Mouse (Mus musculus) CH12.LX (cell line): ENCODE measurements around the gene Exoc2. TPM values are rescaled to one million over a fixed set of nuclear protein-coding genes. Genes with fewer than 3 reads are reported as not detected.

ENCODE experiments used
- DNase-seq: peaks from one replicate; pipeline ENCODE4 v3.0.0-alpha.2; 2013; ENCODE audit errors: extremely low read depth
- H3K27ac ChIP-seq: 2 replicates; pipeline ENCODE4 v1.5.1; 2012; ENCODE audit warnings: low read depth, mild to moderate bottlenecking, control low read depth, moderate library complexity; ENCODE audit not compliant: insufficient read depth
- H3K27me3 ChIP-seq: replicated peaks from 2 replicates; pipeline ENCODE3; 2012; ENCODE audit warnings: inconsistent platforms
- H3K36me3 ChIP-seq, 2 experiments: replicated peaks in 1 of 2; 2 replicates each; pipeline versions ENCODE3 to v1.6.1; 2012; ENCODE audit warnings: inconsistent platforms in 1 of 2, low read length in 1 of 2, mild to moderate bottlenecking in 1 of 2, mixed read lengths in 1 of 2, moderate library complexity in 1 of 2; ENCODE audit not compliant: control insufficient read depth in 1 of 2, insufficient read depth in 1 of 2
- H3K4me1 ChIP-seq, 2 experiments: 2 replicates each; pipeline ENCODE4 v1.6.1; 2012; ENCODE audit warnings: inconsistent platforms in 1 of 2, moderate library complexity in 1 of 2; ENCODE audit not compliant: insufficient read depth in 2 of 2, control insufficient read depth in 1 of 2
- H3K4me2 ChIP-seq: 2 replicates; pipeline ENCODE4 v1.6.1; 2012; ENCODE audit warnings: low read depth, mild to moderate bottlenecking, control low read depth; ENCODE audit not compliant: poor library complexity, insufficient read depth, severe bottlenecking
- H3K4me3 ChIP-seq, 3 experiments: fragments of 150-350 bp in 1 of 3; sonication (generic) in 1 of 3; replicated peaks in 1 of 3; 2 replicates each; pipeline versions ENCODE3 to v1.5.1; 2011 to 2012; ENCODE audit warnings: low read depth in 2 of 3, low read length in 2 of 3, mild to moderate bottlenecking in 2 of 3, moderate library complexity in 2 of 3, control low read depth in 1 of 3, improper control_type of control experiment in 1 of 3, inconsistent platforms in 1 of 3, mixed read lengths in 1 of 3; ENCODE audit not compliant: poor library complexity in 1 of 3
- H3K79me2 ChIP-seq: replicated peaks from 2 replicates; pipeline ENCODE4 v1.6.1; 2012; ENCODE audit warnings: mild to moderate bottlenecking, moderate library complexity; ENCODE audit not compliant: control insufficient read depth, poor library complexity, insufficient read depth, severe bottlenecking; ENCODE audit errors: extremely low read depth
- H3K9ac ChIP-seq: 2 replicates; pipeline ENCODE4 v1.6.1; 2012; ENCODE audit warnings: low read depth, mild to moderate bottlenecking, control low read depth, moderate library complexity; ENCODE audit not compliant: insufficient read depth
- H3K9me3 ChIP-seq: replicated peaks from 2 replicates; pipeline ENCODE3; 2012; ENCODE audit warnings: low read length, inconsistent platforms, mixed read lengths
- BHLHE40 ChIP-seq: IDR thresholded peaks from 2 replicates; pipeline ENCODE4 v1.6.1; 2011; ENCODE audit warnings: mild to moderate bottlenecking, low read depth, low read length, improper control_type of control experiment
- CTCF ChIP-seq, 2 experiments: IDR thresholded peaks in 1 of 2; conservative IDR thresholded peaks in 1 of 2; 2 replicates each; pipeline ENCODE4 v1.5.1; 2011 to 2012; ENCODE audit warnings: low read depth in 2 of 2, low read length in 2 of 2, improper control_type of control experiment in 1 of 2, inconsistent platforms in 1 of 2, mild to moderate bottlenecking in 1 of 2, moderate library complexity in 1 of 2
- E2F4 ChIP-seq: IDR thresholded peaks from 2 replicates; pipeline ENCODE4 v1.6.1; 2011; ENCODE audit warnings: low read depth, low read length, improper control_type of control experiment; ENCODE audit not compliant: insufficient replicate concordance
- EP300 ChIP-seq: IDR thresholded peaks from 2 replicates; pipeline ENCODE4 v1.6.1; 2011; ENCODE audit warnings: low read length, improper control_type of control experiment
- ETS1 ChIP-seq: conservative IDR thresholded peaks from 2 replicates; pipeline ENCODE4 v1.6.1; 2012; ENCODE audit warnings: low read depth, mild to moderate bottlenecking, inconsistent platforms, low read length, improper control_type of control experiment, moderate library complexity
- HCFC1 ChIP-seq: IDR thresholded peaks from 2 replicates; pipeline ENCODE4 v1.6.1; 2012; ENCODE audit warnings: low read depth, mild to moderate bottlenecking, inconsistent platforms, low read length, improper control_type of control experiment
- JUN ChIP-seq: IDR thresholded peaks from 2 replicates; pipeline ENCODE4 v1.6.1; 2011; ENCODE audit warnings: low read depth, mild to moderate bottlenecking, low read length, improper control_type of control experiment, moderate library complexity; ENCODE audit not compliant: insufficient read depth
- KAT2A ChIP-seq: IDR thresholded peaks from 2 replicates; pipeline ENCODE4 v1.6.1; 2012; ENCODE audit warnings: low read length, improper control_type of control experiment, inconsistent platforms; ENCODE audit not compliant: insufficient replicate concordance
- MAX ChIP-seq: IDR thresholded peaks from 2 replicates; pipeline ENCODE4 v1.6.1; 2011; ENCODE audit warnings: low read length, improper control_type of control experiment
- MXI1 ChIP-seq: IDR thresholded peaks from 2 replicates; pipeline ENCODE4 v1.6.1; 2011; ENCODE audit warnings: mild to moderate bottlenecking, low read depth, low read length, improper control_type of control experiment
- MYC ChIP-seq: IDR thresholded peaks from 2 replicates; pipeline ENCODE4 v1.6.1; 2011; ENCODE audit warnings: low read depth, mild to moderate bottlenecking, improper control_type of control experiment, low read length
- NELFE ChIP-seq: IDR thresholded peaks from 2 replicates; pipeline ENCODE4 v1.6.1; 2011; ENCODE audit warnings: low read depth, low read length, improper control_type of control experiment
- PAX5 ChIP-seq: IDR thresholded peaks from 2 replicates; pipeline ENCODE4 v1.6.1; 2012; ENCODE audit warnings: low read length, inconsistent platforms, mixed read lengths
- POLR2A ChIP-seq: IDR thresholded peaks from 2 replicates; pipeline ENCODE4 v1.6.1; 2011; ENCODE audit warnings: low read depth, mild to moderate bottlenecking, improper control_type of control experiment, low read length
- POLR2AphosphoS2 ChIP-seq: IDR thresholded peaks from 2 replicates; pipeline ENCODE4 v1.6.1; 2011; ENCODE audit warnings: low read depth, low read length, improper control_type of control experiment
- RCOR1 ChIP-seq: conservative IDR thresholded peaks from 2 replicates; pipeline ENCODE4 v1.6.1; 2012; ENCODE audit warnings: low read depth, mild to moderate bottlenecking, inconsistent platforms, low read length, improper control_type of control experiment
- SMC3 ChIP-seq: IDR thresholded peaks from 2 replicates; pipeline ENCODE4 v1.6.1; 2011; ENCODE audit warnings: low read depth, low read length, improper control_type of control experiment
- TBP ChIP-seq: conservative IDR thresholded peaks from 2 replicates; pipeline ENCODE4 v1.6.1; 2011; ENCODE audit warnings: low read depth, low read length, improper control_type of control experiment
- UBTF ChIP-seq: IDR thresholded peaks from 2 replicates; pipeline ENCODE4 v1.6.1; 2012; ENCODE audit warnings: low read depth, mild to moderate bottlenecking, inconsistent platforms, low read length, improper control_type of control experiment, moderate library complexity
- ZC3H11A ChIP-seq: IDR thresholded peaks from 2 replicates; pipeline ENCODE4 v1.6.1; 2012; ENCODE audit warnings: low read depth, mild to moderate bottlenecking, inconsistent platforms, low read length, improper control_type of control experiment
- ZKSCAN1 ChIP-seq: IDR thresholded peaks from 2 replicates; pipeline ENCODE4 v1.6.1; 2012; ENCODE audit warnings: low read depth, inconsistent platforms, low read length, improper control_type of control experiment, borderline replicate concordance
- ZNF384 ChIP-seq: IDR thresholded peaks from 2 replicates; pipeline ENCODE4 v1.6.1; 2012; ENCODE audit warnings: low read depth, low read length, improper control_type of control experiment, inconsistent platforms
- dilution Hi-C: fragments of 300-500 bp; cut with MboI; formaldehyde crosslinking; loops from 2 replicates; pipeline ENCODE4 v1.14.3; 2020; ENCODE audit warnings: low sequenced_read_pairs; ENCODE audit not compliant: extremely low pct_unique_long_range_greater_than_20kb, extremely low pct_ligation_motif_present
- in situ Hi-C: fragments of 300-500 bp; cut with MboI; formaldehyde crosslinking; loops from 3 replicates; pipeline ENCODE4 v1.14.3; 2019; ENCODE audit warnings: low sequenced_read_pairs, low pct_ligation_motif_present, low pct_unique_long_range_greater_than_20kb, mixed read lengths
- polyA plus RNA-seq: library from polyadenylated mRNA; unstranded; fragments of >175 nt; gene quantifications from 2 replicates; pipeline ENCODE4 v1.2.1, GENCODE M21; 2012; ENCODE audit warnings: low read depth; ENCODE audit not compliant: insufficient read length
- total RNA-seq, 2 experiments: library from RNA; depleted of rRNA; stranded (reverse); fragments of 300-350 nt in 1 of 2; fragments of >200 nt in 1 of 2; gene quantifications; 2 replicates each; pipeline ENCODE4 v1.2.3; 2012 to 2014

Exoc2 gene
- total and polyA plus RNA-seq, 3 experiments = 21.1 to 33.0 (median 29.7) TPM

DNA sequence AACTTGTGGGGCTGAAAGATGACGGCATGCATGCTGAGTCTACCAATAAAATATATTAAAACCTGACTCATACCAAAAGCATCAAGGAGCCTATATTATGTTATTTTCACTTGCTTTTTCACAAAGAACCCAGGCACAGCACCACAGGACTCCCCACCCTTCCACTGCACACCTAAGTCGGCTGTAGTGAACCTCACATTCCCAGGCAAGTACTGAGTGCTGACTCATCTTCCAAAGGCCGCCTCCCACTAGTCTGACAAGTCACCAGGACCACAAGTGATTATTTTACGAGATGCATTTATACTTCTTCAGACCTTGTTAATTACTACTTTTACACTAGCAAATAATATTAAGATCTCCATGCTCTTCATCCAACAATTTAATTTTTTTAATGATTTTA, 42.3 kb downstream of the Exoc2 start:
- Histone ChIP-seq H3K4me2 (no peak overlapping the region), H3K4me3 (no peak overlapping the region)
- TF ChIP-seq CTCF (conservative IDR thresholded peaks at IDR 0.05 in 1 of 2, IDR thresholded peaks at IDR 0.05 in 1 of 2; ENCODE audit: low read depth in 2 of 2, low read length in 2 of 2) (no peak), POLR2A (no peak), ETS1 (no peak), SMC3 (no peak), MAX (no peak), RCOR1 (no peak), BHLHE40 (no peak), ZC3H11A (no peak), HCFC1 (no peak), PAX5 (no peak), POLR2AphosphoS2 (no peak), TBP (no peak), JUN (no peak), EP300 (no peak), NELFE (no peak), E2F4 (no peak), KAT2A (no peak)
- TF ChIP-seq, all 38 proteins: peak for 0
- dilution Hi-C loops = no loop called here
- Histone ChIP-seq H3K27ac (no peak overlapping the region), H3K9me3 (peaks cover 8% of the 10 kb centered on the region), H3K9ac (no peak overlapping the region), H3K79me2 (no peaks in the 10 kb centered on the region), H3K4me1 (peaks cover 0 to 28% of the 10 kb centered on the region in 2 experiments; a peak in 2 of 4 replicates), H3K36me3 (peaks cover 24 to 49% of the 10 kb centered on the region in 2 experiments), H3K27me3 (no peaks in the 10 kb centered on the region)
- in situ Hi-C loops = no loop called here
- no peak for DNase-seq

DNA sequence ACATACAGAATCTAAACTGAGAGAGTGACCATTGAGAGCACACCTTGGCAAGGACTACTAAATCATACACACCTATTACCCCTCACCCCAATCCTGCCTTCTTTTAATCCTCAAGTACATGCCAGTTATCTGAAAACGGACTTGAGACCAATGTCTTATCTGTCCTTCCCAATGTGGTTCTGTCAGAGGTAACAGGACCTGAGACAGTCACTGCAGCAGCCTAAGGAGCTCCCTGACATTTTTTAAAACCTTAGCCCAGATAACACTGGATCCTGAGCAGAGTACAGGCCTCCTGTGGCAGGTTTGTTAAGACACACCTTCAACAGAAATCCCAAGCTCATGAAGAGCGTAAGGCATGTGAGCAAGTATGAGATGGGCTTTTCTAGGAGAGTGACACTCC, 44.8 kb downstream of the Exoc2 start:
- no peak overlapping the region for H3K4me3 ChIP-seq
- no peaks in the 10 kb centered on the region for H3K79me2 ChIP-seq
- in situ Hi-C loops = no loop called here
- TF ChIP-seq HCFC1 (no peak), BHLHE40 (no peak), MXI1 (no peak), ZKSCAN1 (no peak), MAX (no peak), UBTF (no peak), POLR2A (no peak), MYC (no peak), POLR2AphosphoS2 (no peak), ZC3H11A (no peak), ZNF384 (no peak), PAX5 (no peak), SMC3 (no peak)
- TF ChIP-seq, all 38 proteins: peak for 0
- Histone ChIP-seq H3K27ac (no peak overlapping the region), H3K4me2 (no peak overlapping the region), H3K36me3 (peaks cover 29 to 56% of the 10 kb centered on the region in 2 experiments), H3K27me3 (no peaks in the 10 kb centered on the region), H3K9me3 (peaks cover 8% of the 10 kb centered on the region), H3K9ac (no peak overlapping the region), H3K4me1 (peaks cover 0 to 26% of the 10 kb centered on the region in 2 experiments; a peak in 2 of 4 replicates)
- no peak for DNase-seq
- dilution Hi-C loops = no loop called here
